Comparison of ENCODE assay signal across 8 mouse cellular contexts in genomic region chrX:143664221-143665150, GRCm38 (mm10).
DNase-seq lines count a peak whose midpoint lies in the region; ATAC-seq lines count a peak whose summit lies in the region.

No protein-coding gene starts in this region.

- H3K9ac ChIP-seq in kidney, embryonic 15.5 days = peak overlapping the region; percentile 33
- H3K9ac ChIP-seq in liver, embryonic 13.5 days = no peak overlapping the region

- H3K4me2 ChIP-seq in kidney, embryonic 15.5 days = peak overlapping the region; percentile 71
- H3K4me2 ChIP-seq in liver, embryonic 13.5 days = peak overlapping the region; percentile 49

- peak overlapping the region; percentile 51 for H3K4me3 ChIP-seq in kidney, embryonic 15.5 days (replicated peaks)
- H3K4me3 ChIP-seq in liver, embryonic 13.5 days (replicated peaks) = peak overlapping the region; percentile 28; the same call in 1 of the 2 replicates

- no peak overlapping the region for H3K27ac ChIP-seq in kidney, embryonic 15.5 days
- H3K27ac ChIP-seq in liver, embryonic 13.5 days = no peak overlapping the region

- no peaks in the 10 kb centered on the region for H3K9me3 ChIP-seq in kidney, embryonic 15.5 days (replicated peaks)
- no peaks in the 10 kb centered on the region for H3K9me3 ChIP-seq in liver, embryonic 13.5 days (replicated peaks)

- peak; percentile 99 for ATAC-seq in kidney, embryonic 15.5 days (replicated peaks; ENCODE audit: low FRiP score)
- peak; percentile 54; the same call in 1 of the 2 replicates for ATAC-seq in liver, embryonic 13.5 days (ENCODE audit: low read depth)

- no peak for DNase-seq in kidney, adult 18-20 months
- peak; percentile 44 to 57 for DNase-seq in cerebellum, postnatal 14 days
- DNase-seq in frontal cortex, postnatal 14 days (ENCODE audit: low spot score in 2 of 2) = peak; percentile 33 to 38
- DNase-seq in kidney, postnatal 14 days = peak; percentile 30
- DNase-seq in liver, embryonic 13.5 days = no peak
- DNase-seq in ovary, postnatal 36 days (ENCODE audit: low spot score) = peak; percentile 36
- no peak for DNase-seq in spleen, adult 12 weeks (ENCODE audit: low spot score)

- WGBS in kidney, embryonic 15.5 days = 20% methylated on average over 28 of the region's 28 CpGs
- 13% methylated on average over 26 of the region's 28 CpGs for WGBS in liver, embryonic 13.5 days (ENCODE audit: insufficient replicate concordance)

- peaks cover 39% of the 10 kb centered on the region for H3K27me3 ChIP-seq in kidney, embryonic 15.5 days
- no peaks in the 10 kb centered on the region; the same call in 1 of the 2 replicates for H3K27me3 ChIP-seq in liver, embryonic 13.5 days

- H3K36me3 ChIP-seq in kidney, embryonic 15.5 days = no peaks in the 10 kb centered on the region
- H3K36me3 ChIP-seq in liver, embryonic 13.5 days = no peaks in the 10 kb centered on the region

- H3K4me1 ChIP-seq in kidney, embryonic 15.5 days = no peaks in the 10 kb centered on the region
- H3K4me1 ChIP-seq in liver, embryonic 13.5 days (replicated peaks) = no peaks in the 10 kb centered on the region

Comparison
In these comparisons a context has a peak if more than half of its experiments do, and no peak if none do; other contexts are left out.
1. DNase-seq: peak in cerebellum, postnatal 14 days (2 of 2), frontal cortex, postnatal 14 days (2 of 2), kidney, postnatal 14 days (single experiment) and ovary, postnatal 36 days (single experiment); none in kidney, adult 18-20 months (single experiment), liver, embryonic 13.5 days (single experiment) and spleen, adult 12 weeks (single experiment).